Comparison of ENCODE assay signal across 8 mouse cellular contexts in genomic region chr7:116458985-116459441, GRCm38 (mm10). TPM values are rescaled to one million over a fixed set of nuclear protein-coding genes. Genes with fewer than 3 reads are reported as not detected.
DNase-seq lines count a peak whose midpoint lies in the region; ATAC-seq and TF ChIP-seq lines count a peak whose summit lies in the region.

No protein-coding gene starts in this region.

- H3K36me3 ChIP-seq in midbrain, embryonic 14.5 days (ENCODE audit: control insufficient read depth, insufficient read depth, low read length) = no peaks in the 10 kb centered on the region
- H3K36me3 ChIP-seq in midbrain, embryonic 15.5 days (replicated peaks) = no peaks in the 10 kb centered on the region
- H3K36me3 ChIP-seq in hindbrain, postnatal 0 days (ENCODE audit: insufficient read depth, low read length) = no peaks in the 10 kb centered on the region
- no peaks in the 10 kb centered on the region for H3K36me3 ChIP-seq in forebrain, embryonic 11.5 days (ENCODE audit: control insufficient read depth, insufficient read depth, low read length)

- H3K27ac ChIP-seq in midbrain, embryonic 14.5 days (replicated peaks; ENCODE audit: low read depth, low read length) = no peak overlapping the region
- H3K27ac ChIP-seq in midbrain, embryonic 15.5 days = no peak overlapping the region
- H3K27ac ChIP-seq in hindbrain, postnatal 0 days = no peak overlapping the region
- no peak overlapping the region for H3K27ac ChIP-seq in forebrain, embryonic 11.5 days (ENCODE audit: low read depth, low read length)

- H3K9ac ChIP-seq in midbrain, embryonic 14.5 days (replicated peaks; ENCODE audit: low read length) = no peak overlapping the region
- H3K9ac ChIP-seq in midbrain, embryonic 15.5 days = no peak overlapping the region
- H3K9ac ChIP-seq in hindbrain, postnatal 0 days (replicated peaks; ENCODE audit: low read length) = no peak overlapping the region
- H3K9ac ChIP-seq in forebrain, embryonic 11.5 days (ENCODE audit: low read length) = no peak overlapping the region

- H3K4me3 ChIP-seq in midbrain, embryonic 14.5 days (replicated peaks; ENCODE audit: low read depth, low read length) = no peak overlapping the region
- no peak overlapping the region for H3K4me3 ChIP-seq in midbrain, embryonic 15.5 days
- no peak overlapping the region for H3K4me3 ChIP-seq in hindbrain, postnatal 0 days (ENCODE audit: low read length)
- H3K4me3 ChIP-seq in forebrain, embryonic 11.5 days (ENCODE audit: low read depth, low read length) = no peak overlapping the region

- no peak for ATAC-seq in midbrain, embryonic 14.5 days (ENCODE audit: low FRiP score, low TSS enrichment)
- ATAC-seq in midbrain, embryonic 15.5 days (replicated peaks) = no peak
- no peak for ATAC-seq in hindbrain, postnatal 0 days
- no peak for ATAC-seq in forebrain, embryonic 11.5 days (replicated peaks; ENCODE audit: low FRiP score)

- no peak overlapping the region for H3K4me2 ChIP-seq in midbrain, embryonic 14.5 days (ENCODE audit: low read length)
- no peak overlapping the region for H3K4me2 ChIP-seq in midbrain, embryonic 15.5 days
- H3K4me2 ChIP-seq in hindbrain, postnatal 0 days (ENCODE audit: low read depth, low read length) = no peak overlapping the region
- no peak overlapping the region for H3K4me2 ChIP-seq in forebrain, embryonic 11.5 days (ENCODE audit: low read depth, low read length, severe bottlenecking)

- H3K27me3 ChIP-seq in midbrain, embryonic 14.5 days (ENCODE audit: control insufficient read depth, insufficient read depth, low read length) = no peaks in the 10 kb centered on the region
- no peaks in the 10 kb centered on the region for H3K27me3 ChIP-seq in midbrain, embryonic 15.5 days (replicated peaks)
- no peaks in the 10 kb centered on the region for H3K27me3 ChIP-seq in hindbrain, postnatal 0 days (ENCODE audit: insufficient read depth, low read length)
- H3K27me3 ChIP-seq in forebrain, embryonic 11.5 days (ENCODE audit: control insufficient read depth, insufficient read depth, low read length) = no peaks in the 10 kb centered on the region

- no peaks in the 10 kb centered on the region for H3K4me1 ChIP-seq in midbrain, embryonic 14.5 days (ENCODE audit: control insufficient read depth, insufficient read depth, low read length)
- H3K4me1 ChIP-seq in midbrain, embryonic 15.5 days = no peaks in the 10 kb centered on the region
- no peaks in the 10 kb centered on the region for H3K4me1 ChIP-seq in hindbrain, postnatal 0 days (ENCODE audit: insufficient read depth, low read length)
- H3K4me1 ChIP-seq in forebrain, embryonic 11.5 days (replicated peaks; ENCODE audit: control insufficient read depth, insufficient read depth, low read length) = no peaks in the 10 kb centered on the region

- peak; percentile 32 to 36 for DNase-seq in cerebellum, postnatal 10 days
- DNase-seq in cerebellum, adult 11 months = no peak
- peak; percentile 82 for DNase-seq in midbrain, embryonic 14.5 days
- DNase-seq in hindbrain, postnatal 0 days (ENCODE audit: low spot score) = peak; percentile 66
- peak; percentile 83 for DNase-seq in lung, postnatal 36 days
- DNase-seq in gastrocnemius, postnatal 10 days = no peak
- DNase-seq in forebrain, embryonic 11.5 days (ENCODE audit: low spot score) = no peak

- H3K9me3 ChIP-seq in midbrain, embryonic 14.5 days (ENCODE audit: control insufficient read depth, low read length) = no peaks in the 10 kb centered on the region
- no peaks in the 10 kb centered on the region for H3K9me3 ChIP-seq in midbrain, embryonic 15.5 days
- H3K9me3 ChIP-seq in hindbrain, postnatal 0 days (ENCODE audit: low read length) = no peaks in the 10 kb centered on the region
- no peaks in the 10 kb centered on the region for H3K9me3 ChIP-seq in forebrain, embryonic 11.5 days (ENCODE audit: control insufficient read depth, low read length)

- peak; percentile 74 for TF ChIP-seq CTCF in hindbrain, postnatal 0 days (IDR thresholded peaks at IDR 0.05; ENCODE audit: low read depth)

- 40% methylated on average over 3 of the region's 3 CpGs for WGBS in midbrain, embryonic 14.5 days
- WGBS in midbrain, embryonic 15.5 days = 35% methylated on average over 3 of the region's 3 CpGs
- WGBS in hindbrain, postnatal 0 days = 35% methylated on average over 3 of the region's 3 CpGs
- WGBS in forebrain, embryonic 11.5 days = 47% methylated on average over 3 of the region's 3 CpGs

RNA-seq across cellular contexts. Expression of gene Pik3c2a, which starts 15.8 kb away (rescaled TPM):
- polyA plus RNA-seq in midbrain, embryonic 14.5 days (2014; fragmentation: Nextera tagmentation; extraction: Ambion mirVana) = 16.0 and 17.4 TPM in 2 replicates
- polyA plus RNA-seq in midbrain, embryonic 15.5 days (2015; fragmentation: Nextera tagmentation; extraction: Ambion mirVana) = 16.8 and 17.9 TPM in 2 replicates
- total RNA-seq in hindbrain, postnatal 0 days (2014; rRNA removed) = 19.7 and 24.3 TPM in 2 replicates
- polyA plus RNA-seq in hindbrain, postnatal 0 days (2015; fragmentation: Nextera tagmentation; extraction: Ambion mirVana) = 9.5 and 11.8 TPM in 2 replicates
- 10 to 100 TPM; 11.4 to 16.1 TPM for total RNA-seq in gastrocnemius, postnatal 10 days (2021)
- 28.5 and 33.4 TPM in 2 replicates for polyA plus RNA-seq in forebrain, embryonic 11.5 days (2014; fragmentation: Nextera tagmentation; extraction: Ambion mirVana)

RNA-seq across cellular contexts. Expression of gene Nucb2, which starts 45.2 kb away (rescaled TPM):
- polyA plus RNA-seq in midbrain, embryonic 14.5 days (2014; fragmentation: Nextera tagmentation; extraction: Ambion mirVana) = 25.9 and 30.2 TPM in 2 replicates
- polyA plus RNA-seq in midbrain, embryonic 15.5 days (2015; fragmentation: Nextera tagmentation; extraction: Ambion mirVana) = 28.0 and 32.0 TPM in 2 replicates
- total RNA-seq in hindbrain, postnatal 0 days (2014; rRNA removed) = 15.1 and 17.7 TPM in 2 replicates
- polyA plus RNA-seq in hindbrain, postnatal 0 days (2015; fragmentation: Nextera tagmentation; extraction: Ambion mirVana) = 36.7 and 37.5 TPM in 2 replicates
- 10 to 100 TPM; 16.6 to 20.2 TPM for total RNA-seq in gastrocnemius, postnatal 10 days (2021)
- 15.2 and 15.8 TPM in 2 replicates for polyA plus RNA-seq in forebrain, embryonic 11.5 days (2014; fragmentation: Nextera tagmentation; extraction: Ambion mirVana)

Comparison
In these comparisons a context has a peak if more than half of its experiments do, and no peak if none do; other contexts are left out.
1. DNase-seq: peak in cerebellum, postnatal 10 days (2 of 2), midbrain, embryonic 14.5 days (single experiment), hindbrain, postnatal 0 days (single experiment) and lung, postnatal 36 days (single experiment); none in cerebellum, adult 11 months (single experiment), gastrocnemius, postnatal 10 days (single experiment) and forebrain, embryonic 11.5 days (single experiment).